Mouse (Mus musculus) macrophage (primary cell): ENCODE measurements around the gene Gm17067. TPM values are rescaled to one million over a fixed set of nuclear protein-coding genes. Genes with fewer than 3 reads are reported as not detected.
"Not testable (repeated sequence)": the region's sequence is repeated elsewhere in the genome, so short reads cannot be mapped to it uniquely, and the experiment has no call there.

Experiments
- H3K27ac ChIP-seq: fragments of 350-480 bp; formaldehyde crosslinking; 2 replicates; pipeline ENCODE4 v1.9.0; 2021
- H3K36me3 ChIP-seq: fragments of 350-480 bp; formaldehyde crosslinking; 2 replicates; pipeline ENCODE4 v1.9.0; 2021; ENCODE audit errors: inconsistent target
- H3K4me3 ChIP-seq: fragments of 350-480 bp; formaldehyde crosslinking; 2 replicates; pipeline ENCODE4 v1.9.0; 2021; ENCODE audit errors: inconsistent target
- H3K79me2 ChIP-seq: fragments of 350-480 bp; formaldehyde crosslinking; 2 replicates; pipeline ENCODE4 v1.9.0; 2021; ENCODE audit errors: inconsistent target
- WGBS: methylation state at CpG from one replicate; pipeline ENCODE4 v1.1.7; 2026; ENCODE audit warnings: inconsistent platforms; ENCODE audit not compliant: missing documents; 5-methylcytosine and 5-hydroxymethylcytosine counted together
- polyA plus RNA-seq: library from polyadenylated mRNA; stranded (reverse); fragments of 250-400 nt; gene quantifications from 3 replicates; pipeline ENCODE4 v1.2.4, GENCODE M21; 2018; ENCODE audit warnings: inconsistent platforms
- total RNA-seq, 78 experiments: library from RNA; depleted of rRNA; stranded (reverse); fragments of 250-400 nt; gene quantifications; 1 replicate in 9 of 78; 2 replicates in 24 of 78; 3 replicates in 43 of 78; 4 replicates in 2 of 78; pipeline ENCODE4 v1.2.4; 2018; ENCODE audit warnings: inconsistent platforms in 56 of 78

Gene Gm17067
- not detected for total RNA-seq (2018; cell fraction: chromatin; rRNA removed)
- not detected for total RNA-seq (2018; cell fraction: cytosol; rRNA removed)
- not detected for total RNA-seq (2018; cell fraction: nucleus; rRNA removed)
- not detected in 3 replicates for polyA plus RNA-seq

DNA sequence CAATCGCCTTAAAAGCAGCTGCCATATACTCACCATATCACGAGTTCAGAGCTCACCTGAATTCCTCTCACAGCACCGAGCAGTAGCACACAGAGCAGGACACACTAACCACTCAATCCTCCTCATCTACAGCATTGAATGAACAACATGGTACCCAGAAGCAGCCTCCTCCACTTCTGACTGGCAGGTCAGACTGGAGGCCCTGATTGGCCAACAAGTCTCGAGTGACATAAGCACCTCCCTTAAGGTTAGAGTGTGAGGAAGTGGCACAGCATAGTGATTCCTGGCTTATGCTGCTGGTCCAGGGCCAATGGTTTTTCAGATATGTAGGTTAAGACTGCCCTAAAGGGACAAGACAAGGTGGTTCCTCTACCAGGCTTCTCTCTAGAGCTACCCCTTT, at the start of gene Gm17067:
Gm17067 (minus strand) TSS at position 101 of the 400 bp plus-strand sequence.
- not testable (repeated sequence) for H3K36me3 ChIP-seq, H3K79me2 ChIP-seq, H3K4me3 ChIP-seq, H3K27ac ChIP-seq
- 92% methylated on average over 4 of the region's 4 CpGs for WGBS

- WGBS: 65% methylated on average over 19 of the region's 20 CpGs
Measured at GRCm38 (mm10) chr7:42749836-42750235, 23.0 kb upstream of the Gm17067 start.

GRCm38 (mm10) chr7:42738536-42739210, 11.9 kb upstream of the Gm17067 start:
- Histone ChIP-seq H3K36me3 (no peaks in the 10 kb centered on the region), H3K4me3 (no peak overlapping the region), H3K27ac (no peak overlapping the region), H3K79me2 (no peaks in the 10 kb centered on the region)
- 83% methylated on average over 10 of the region's 10 CpGs for WGBS

More at GRCm38 (mm10) chr7:42749836-42750235, 23.0 kb upstream of the Gm17067 start:
- H3K36me3 ChIP-seq: no peaks in the 10 kb centered on the region
- no peaks in the 10 kb centered on the region for H3K79me2 ChIP-seq
- H3K27ac ChIP-seq: no peak overlapping the region
- no peak overlapping the region for H3K4me3 ChIP-seq

- peak overlapping the region; percentile 39 for H3K27ac ChIP-seq
- H3K36me3 ChIP-seq: not testable (repeated sequence)
- 0% methylated on average over 4 of the region's 4 CpGs for WGBS
- H3K79me2 ChIP-seq: peaks cover 14% of the 10 kb centered on the region; the same call in 1 of the 2 replicates
- H3K4me3 ChIP-seq: peak overlapping the region; percentile 64
Measured at GRCm38 (mm10) chr7:42693251-42693650, 33.6 kb downstream of the Gm17067 start.

DNA sequence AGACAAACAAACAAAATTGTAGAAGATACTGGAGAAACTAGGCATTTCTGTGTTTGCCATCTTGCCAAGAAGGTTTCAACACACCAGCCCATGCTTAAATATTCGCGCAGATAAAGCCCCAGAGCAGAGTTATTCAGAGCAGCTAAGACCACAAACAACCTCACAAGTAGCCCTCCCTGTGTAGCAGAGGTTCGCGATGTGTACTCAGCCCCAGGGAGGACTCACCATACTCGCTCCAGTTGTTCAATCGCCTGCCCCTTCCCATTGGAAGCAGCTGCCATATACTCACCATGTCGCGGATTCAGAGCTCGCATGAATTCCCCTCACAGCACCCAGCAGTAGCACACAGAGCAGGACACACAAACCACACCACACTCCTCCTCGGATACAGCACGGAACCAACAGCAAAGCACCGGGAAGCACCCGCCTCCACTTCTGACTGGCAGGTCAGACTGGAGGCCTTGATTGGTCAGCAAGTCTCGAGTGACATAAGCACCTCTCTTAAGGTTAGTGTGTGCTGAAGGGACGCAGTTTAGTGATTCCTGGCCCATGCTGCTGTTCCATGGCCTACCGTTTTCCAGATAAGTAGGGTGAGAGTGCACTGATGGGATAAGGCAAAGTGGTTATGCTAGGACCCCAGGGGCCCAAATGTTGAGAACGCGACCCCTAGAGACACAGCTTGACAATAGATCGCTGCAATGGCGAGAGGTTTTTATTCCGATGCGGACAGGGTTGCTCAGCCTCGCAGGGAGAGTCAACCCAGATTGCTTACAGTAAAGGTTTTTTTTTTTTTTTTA, 34.3 kb downstream of the Gm17067 start, which contains the start of gene Zfp975:
Zfp975 (minus strand) TSS at position 381 of the 797 bp plus-strand sequence.
- H3K4me3 ChIP-seq: peak within 1 kb of the TSS; percentile 64
- H3K27ac ChIP-seq: peak within 1 kb of the TSS; percentile 39
- H3K36me3 ChIP-seq: not testable (repeated sequence)
- peaks cover 14% of the 10 kb centered on the region; the same call in 1 of the 2 replicates for H3K79me2 ChIP-seq
- WGBS: 1% methylated on average over 23 of the region's 23 CpGs

DNA sequence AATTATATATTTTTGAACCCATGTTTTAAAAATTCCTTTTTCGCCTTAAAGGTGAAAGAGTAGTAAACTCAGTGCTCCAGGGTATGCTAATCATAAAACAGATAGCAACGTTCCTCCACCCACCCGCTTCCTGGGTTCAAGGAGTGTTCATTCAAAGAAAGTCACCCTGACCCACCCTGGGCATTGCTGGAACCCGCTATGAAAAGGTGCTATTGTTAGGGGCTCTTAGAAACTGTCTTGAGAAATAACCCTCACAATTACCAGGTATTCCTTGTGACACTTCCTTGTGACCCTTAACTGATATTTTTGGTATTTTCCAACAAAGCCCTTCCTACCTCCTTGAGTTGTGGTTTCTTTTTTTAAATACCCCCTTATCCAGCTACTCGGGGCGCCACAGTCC, 46.7 kb downstream of the Gm17067 start:
- not testable (repeated sequence) for H3K79me2 ChIP-seq, H3K27ac ChIP-seq, H3K4me3 ChIP-seq, H3K36me3 ChIP-seq
- WGBS: 93% methylated on average over 6 of the region's 6 CpGs

DNA sequence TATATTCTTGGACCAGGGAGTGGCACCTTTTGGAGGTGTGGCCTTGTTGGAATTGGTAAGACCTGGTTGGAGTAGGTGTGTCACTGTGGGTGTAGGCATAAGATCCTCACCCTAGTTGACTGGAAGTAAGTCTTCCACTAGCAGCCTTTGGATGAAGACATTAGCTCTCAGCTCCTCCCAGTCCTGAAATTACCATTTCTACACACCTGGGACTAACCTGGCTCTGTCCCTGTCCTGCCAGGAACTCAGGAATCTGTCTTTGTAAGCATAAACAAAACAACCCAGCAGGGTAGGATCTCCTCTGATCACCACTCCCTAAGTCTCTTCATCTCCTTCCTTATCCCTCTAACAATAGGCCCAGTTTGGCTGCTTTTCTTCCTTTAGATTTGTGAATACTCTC, 47.2 kb downstream of the Gm17067 start:
- not testable (repeated sequence) for H3K4me3 ChIP-seq, H3K27ac ChIP-seq, H3K36me3 ChIP-seq, H3K79me2 ChIP-seq

GRCm38 (mm10) chr7:42660140-42660539, 66.7 kb downstream of the Gm17067 start:
- H3K4me3 ChIP-seq, H3K27ac ChIP-seq, H3K36me3 ChIP-seq, H3K79me2 ChIP-seq: not testable (repeated sequence)
- 86% methylated on average over 5 of the region's 5 CpGs for WGBS

Other genes starting within 250 kb of the Gm17067 start
- gene Zfp141, start 221.3 kb downstream of the Gm17067 start, polyA plus RNA-seq: 4.7 to 5.0 TPM (median 4.8 TPM) in 3 replicates
- not detected in 3 replicates for gene Gm21028, start 148.4 kb downstream of the Gm17067 start, polyA plus RNA-seq
- 0.16 to 0.36 TPM in 2 of 3 replicates, not detected in the other for gene Zfp977, start 134.5 kb downstream of the Gm17067 start, polyA plus RNA-seq
- gene Zfp976, start 84.4 kb downstream of the Gm17067 start, polyA plus RNA-seq: 1.3 to 2.1 TPM (median 1.8 TPM) in 3 replicates
- gene Zfp975, start 34.3 kb downstream of the Gm17067 start, polyA plus RNA-seq: 2.5 to 6.2 TPM (median 2.9 TPM) in 3 replicates
- gene Vmn2r62, start 66.5 kb upstream of the Gm17067 start, polyA plus RNA-seq: not detected in 3 replicates
- gene Gm2381, start 140.2 kb upstream of the Gm17067 start, polyA plus RNA-seq: not detected in 3 replicates
- not detected in 3 replicates for gene Vmn2r63, start 206.8 kb upstream of the Gm17067 start, polyA plus RNA-seq